Mouse (Mus musculus) naive thymus-derived CD4-positive, alpha-beta T cell, adult 2 months (primary cell): ENCODE results near the gene Olfr1188.
"Not testable (repeated sequence)": the region's sequence is repeated elsewhere in the genome, so short reads cannot be mapped to it uniquely, and the experiment has no call there.

Experiments
- DNase-seq: peaks from one replicate; pipeline ENCODE4 v3.0.0-alpha.2; 2011; ENCODE audit warnings: low read depth

The Olfr1188 gene

GRCm38 (mm10) chr2:88556635-88557034 lies at the start of gene Olfr1188:
Gene Olfr1188 (plus strand): TSS chr2:88556935.
- DNase-seq, result no peak

- no peak for DNase-seq
Measured at GRCm38 (mm10) chr2:88518251-88518650, 38.5 kb upstream of the Olfr1188 start, which contains the start of gene Olfr1186. Gene Olfr1186 (plus strand): TSS chr2:88518551.

DNA sequence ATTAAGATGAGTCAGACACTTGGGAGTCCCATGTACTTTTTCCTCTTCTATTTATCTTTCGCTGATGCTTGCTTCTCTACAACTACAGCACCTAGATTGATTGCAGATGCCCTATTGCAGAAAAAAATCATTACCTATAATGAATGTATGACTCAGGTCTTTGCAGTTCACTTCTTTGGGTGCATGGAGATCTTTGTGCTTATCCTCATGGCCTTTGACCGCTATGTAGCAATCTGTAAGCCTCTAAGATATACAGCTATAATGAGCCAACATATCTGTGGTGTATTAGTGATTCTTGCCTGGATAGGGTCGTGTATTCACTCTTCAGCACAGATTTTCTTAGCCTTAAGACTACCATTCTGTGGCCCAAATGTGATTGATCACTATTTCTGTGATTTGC lies 31.0 kb upstream of the Olfr1188 start:
- DNase-seq, result no peak

- not testable (repeated sequence) for DNase-seq
Measured at GRCm38 (mm10) chr2:88572696-88573095, 16.0 kb downstream of the Olfr1188 start.

DNA sequence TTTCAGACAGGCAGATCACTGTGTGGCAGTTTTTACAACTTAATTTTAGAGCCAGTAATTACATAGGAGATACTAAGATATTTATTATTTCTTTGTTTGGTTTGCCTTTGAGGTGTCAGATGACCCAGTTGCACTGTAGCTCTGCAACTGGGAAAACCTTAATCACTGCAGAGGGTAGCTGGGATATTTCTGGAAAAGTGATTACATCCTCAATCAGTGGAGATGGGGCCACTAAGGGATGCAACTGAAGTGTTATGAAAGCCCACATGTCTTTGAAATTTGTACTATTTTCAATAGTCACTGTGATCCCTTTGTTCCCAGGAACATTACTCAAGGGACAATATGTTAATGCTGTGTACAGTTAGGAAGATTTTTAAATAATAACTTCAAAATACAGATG lies 29.4 kb downstream of the Olfr1188 start, which contains the start of gene Olfr1189:
TSS of gene Olfr1189 (plus strand) at position 301 of the 400 bp plus-strand sequence.
- no peak for DNase-seq
